Mouse (Mus musculus) brown adipose tissue, adult 24 weeks (tissue): ENCODE data around the gene Hoxa13. TPM values are rescaled to one million over a fixed set of nuclear protein-coding genes. Genes with fewer than 3 reads are reported as not detected.
A peak's percentile ranks its signal among the peaks of the same experiment; 100 is the strongest.

Experiments used
- H3K27ac ChIP-seq: fragments of 200-500 bp; replicated peaks from 2 replicates; pipeline ENCODE4 v1.5.1; 2012; ENCODE audit warnings: low read depth, mild to moderate bottlenecking, low read length
- H3K4me1 ChIP-seq: fragments of 200-500 bp; 2 replicates; pipeline ENCODE4 v1.6.1; 2012; ENCODE audit warnings: low read length, mixed read lengths; ENCODE audit not compliant: control insufficient read depth, insufficient read depth, insufficient read length
- H3K4me3 ChIP-seq: fragments of 200-500 bp; 2 replicates; pipeline ENCODE4 v1.5.1; 2012; ENCODE audit warnings: low read depth, mild to moderate bottlenecking, low read length, moderate library complexity; ENCODE audit not compliant: insufficient read depth
- polyA plus RNA-seq: library from polyadenylated mRNA; stranded (reverse); fragments of >200 nt; gene quantifications from 2 replicates; pipeline ENCODE4 v1.2.4, GENCODE M21; 2012; ENCODE audit not compliant: missing spikeins, insufficient read depth, insufficient read length

Hoxa13 gene
- polyA plus RNA-seq, 1 experiment, result not detected

- Histone ChIP-seq H3K27ac (no peak overlapping the region), H3K4me1 (no peaks in the 10 kb centered on the region), H3K4me3 (no peak overlapping the region)
These were observed 23.1 kb downstream of the Hoxa13 start for GRCm38 (mm10) chr6:52237346-52238154.

- H3K27ac ChIP-seq, result no peak overlapping the region
- no peaks in the 10 kb centered on the region for H3K4me1 ChIP-seq
These were observed 23.9 kb downstream of the Hoxa13 start for GRCm38 (mm10) chr6:52236806-52237205.

GRCm38 (mm10) chr6:52235866-52236265 is 24.8 kb downstream of the Hoxa13 start:
- no peak overlapping the region for H3K4me3 ChIP-seq
- no peaks in the 10 kb centered on the region for H3K4me1 ChIP-seq
- no peak overlapping the region for H3K27ac ChIP-seq

More at GRCm38 (mm10) chr6:52236806-52237205, 23.9 kb downstream of the Hoxa13 start:
- no peak overlapping the region for H3K4me3 ChIP-seq

- H3K4me3 ChIP-seq, result no peak overlapping the region
- no peaks in the 10 kb centered on the region for H3K4me1 ChIP-seq
- H3K27ac ChIP-seq, result no peak overlapping the region
These were observed 25.4 kb downstream of the Hoxa13 start for GRCm38 (mm10) chr6:52235267-52235666.

GRCm38 (mm10) chr6:52234428-52235140 is 26.1 kb downstream of the Hoxa13 start:
- Histone ChIP-seq H3K4me3 (peak overlapping the region; percentile 26; the same call in 1 of the 2 replicates), H3K27ac (no peak overlapping the region), H3K4me1 (no peaks in the 10 kb centered on the region)

GRCm38 (mm10) chr6:52233546-52234427 is 26.9 kb downstream of the Hoxa13 start:
- peak overlapping the region; percentile 26; the same call in 1 of the 2 replicates for H3K4me3 ChIP-seq
- no peak overlapping the region for H3K27ac ChIP-seq
- H3K4me1 ChIP-seq, result no peaks in the 10 kb centered on the region

GRCm38 (mm10) chr6:52232984-52233545 is 27.6 kb downstream of the Hoxa13 start:
- no peak overlapping the region for H3K4me3 ChIP-seq
- H3K4me1 ChIP-seq, result no peaks in the 10 kb centered on the region

GRCm38 (mm10) chr6:52232568-52232965 is 28.1 kb downstream of the Hoxa13 start:
- no peak overlapping the region for H3K4me3 ChIP-seq
- no peak overlapping the region for H3K27ac ChIP-seq
- no peaks in the 10 kb centered on the region for H3K4me1 ChIP-seq

More at GRCm38 (mm10) chr6:52232984-52233545, 27.6 kb downstream of the Hoxa13 start:
- no peak overlapping the region for H3K27ac ChIP-seq

- Histone ChIP-seq H3K4me3 (no peak overlapping the region), H3K27ac (no peak overlapping the region), H3K4me1 (no peaks in the 10 kb centered on the region)
These were observed 28.7 kb downstream of the Hoxa13 start for GRCm38 (mm10) chr6:52231885-52232567.

GRCm38 (mm10) chr6:52230516-52231165 is 30.0 kb downstream of the Hoxa13 start, which contains the start of gene Hoxa9:
Hoxa9 (minus strand) TSS chr6:52231089.
- no peak within 1 kb of the TSS for H3K4me3 ChIP-seq
- no peak within 1 kb of the TSS for H3K27ac ChIP-seq
- no peaks in the 10 kb centered on the region for H3K4me1 ChIP-seq

GRCm38 (mm10) chr6:52229558-52230416 is 30.9 kb downstream of the Hoxa13 start:
- no peak overlapping the region for H3K4me3 ChIP-seq
- no peaks in the 10 kb centered on the region for H3K4me1 ChIP-seq
- H3K27ac ChIP-seq, result no peak overlapping the region

- Histone ChIP-seq H3K27ac (no peak overlapping the region), H3K4me3 (no peak overlapping the region), H3K4me1 (no peaks in the 10 kb centered on the region)
These were observed 31.9 kb downstream of the Hoxa13 start for GRCm38 (mm10) chr6:52228475-52229465.
